Mouse (Mus musculus) embryo, embryonic 11.5 days (tissue): ENCODE data around the gene Btbd9.

Source experiments
- DNase-seq: peaks from one replicate; pipeline ENCODE4 v3.0.0-alpha.2; 2012; ENCODE audit warnings: low read depth, low spot score

Btbd9 gene

GRCm38 (mm10) chr17:30212647-30213046, 363.6 kb downstream of the Btbd9 start:
- no peak for DNase-seq

- DNase-seq, result no peak
These were observed 365.4 kb downstream of the Btbd9 start for GRCm38 (mm10) chr17:30210936-30211335.

- DNase-seq, result no peak
These were observed 366.0 kb downstream of the Btbd9 start for GRCm38 (mm10) chr17:30210262-30210661.

DNA sequence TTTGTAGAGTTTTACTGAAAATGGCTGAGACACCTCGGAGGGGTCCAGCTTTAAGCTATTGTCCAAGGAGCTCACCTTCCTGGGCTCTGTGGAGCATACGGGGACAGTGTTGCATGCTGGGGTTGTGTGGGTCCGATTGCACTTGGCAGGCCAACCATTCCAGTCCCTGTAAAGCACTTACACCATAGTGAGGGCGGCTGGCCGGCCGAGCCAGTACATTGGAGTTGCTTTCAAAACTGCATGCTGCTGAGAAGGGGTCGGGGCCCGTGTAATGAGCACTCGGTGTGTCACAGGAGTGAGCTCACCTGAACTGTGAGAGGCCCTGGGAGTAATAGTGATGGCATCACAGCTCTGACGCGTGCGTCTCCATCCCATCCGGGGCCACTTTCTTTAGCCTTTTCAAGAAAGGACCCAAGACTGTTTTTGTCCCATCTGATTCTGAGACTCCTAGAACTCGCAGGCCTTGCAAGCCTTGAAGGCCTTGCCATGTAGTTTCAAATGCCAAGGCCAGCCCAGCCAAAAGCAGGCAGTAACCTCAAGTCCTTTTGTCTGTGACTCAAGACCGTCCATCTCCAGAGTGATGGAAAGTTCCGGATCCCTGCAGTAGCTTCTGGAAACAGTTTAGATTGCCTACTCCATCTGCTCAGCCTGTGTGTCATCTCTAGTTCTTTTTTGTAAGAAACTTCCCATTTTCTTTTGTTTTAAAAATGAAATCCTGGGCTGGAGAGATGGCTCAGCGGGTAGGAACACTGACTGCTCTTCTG, 371.0 kb downstream of the Btbd9 start:
- DNase-seq, result no peak

DNA sequence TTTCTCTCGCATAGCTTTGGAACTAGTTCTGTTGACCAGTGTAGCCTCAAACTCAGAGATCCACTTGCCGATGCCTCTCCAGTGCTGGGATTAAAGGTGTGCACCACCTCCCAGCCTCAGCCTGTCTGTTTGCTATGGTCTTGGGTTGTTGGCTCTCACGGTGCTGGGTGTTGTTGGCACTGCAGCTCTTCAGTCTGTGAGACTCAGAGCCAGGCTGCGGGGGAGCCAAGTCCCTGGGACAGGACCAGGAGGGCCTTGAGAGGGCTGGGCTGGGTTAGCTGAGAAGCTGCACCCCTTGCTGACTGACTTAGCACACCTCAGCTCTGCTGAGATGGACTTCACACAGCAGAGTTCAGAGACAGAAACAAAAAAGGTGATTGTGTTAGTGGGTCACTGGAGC, 376.0 kb downstream of the Btbd9 start:
- no peak for DNase-seq

DNA sequence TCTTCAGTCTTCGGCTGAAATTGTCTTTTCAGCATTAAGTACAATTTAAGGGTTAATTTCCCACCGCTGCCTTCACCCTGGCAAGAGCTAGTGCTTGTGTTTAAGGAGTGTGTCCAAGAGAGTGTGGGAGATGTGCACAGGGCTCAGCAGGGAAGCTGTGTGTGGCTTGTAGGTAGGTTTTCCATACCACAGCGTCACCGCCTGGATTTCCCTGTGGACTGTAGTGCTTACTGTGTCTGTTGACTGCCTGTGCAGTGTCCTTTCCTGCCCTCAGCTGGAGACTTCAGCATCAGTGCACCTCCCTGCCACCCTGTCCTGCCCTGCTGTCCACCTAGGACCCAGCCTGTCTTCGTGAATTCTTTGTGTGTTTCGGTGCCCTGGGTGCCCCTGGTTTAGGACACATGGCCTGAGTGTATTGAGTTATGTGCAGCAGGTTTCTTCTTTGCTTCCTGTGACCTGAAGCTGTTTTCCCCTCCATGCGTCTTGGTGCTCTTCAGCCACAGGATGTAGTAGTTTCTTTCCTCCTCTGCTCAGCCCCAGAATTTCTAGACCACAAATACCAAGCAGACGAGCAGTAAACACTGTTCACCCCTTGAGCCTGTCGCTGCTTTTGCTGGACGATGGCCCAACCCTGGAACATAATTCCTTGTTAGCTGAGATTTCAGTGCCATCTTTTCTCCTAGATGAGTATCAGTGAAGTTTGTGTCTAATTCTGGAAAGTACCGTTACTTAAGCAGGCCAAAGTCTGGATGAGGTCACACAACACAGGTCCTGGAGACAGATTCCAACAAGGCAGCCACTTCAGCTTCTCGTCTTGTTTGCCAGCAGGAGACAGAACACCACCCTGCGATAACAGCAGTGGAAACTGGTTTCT, 376.7 kb downstream of the Btbd9 start:
- DNase-seq, result no peak

DNA sequence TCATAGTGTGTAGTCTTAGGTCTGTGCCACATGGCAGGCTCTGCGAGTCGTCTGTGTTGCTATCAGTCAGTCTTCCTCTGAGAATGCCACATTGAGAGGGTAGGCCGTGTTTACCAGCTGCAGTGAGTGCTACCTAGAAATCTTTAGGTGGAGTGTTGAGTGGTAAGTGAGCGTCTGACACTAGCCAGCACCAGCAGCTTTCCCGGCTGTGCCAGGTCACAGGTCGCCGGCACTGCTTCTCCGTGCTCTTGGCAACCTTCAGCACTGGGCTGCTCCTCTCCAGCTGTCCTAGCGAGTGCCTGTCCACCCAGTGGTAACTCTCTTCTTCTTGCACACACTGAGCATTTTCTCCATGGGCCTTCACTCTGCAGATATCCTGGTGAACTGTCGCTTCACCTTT, 377.9 kb downstream of the Btbd9 start:
- no peak for DNase-seq

- DNase-seq, result no peak
These were observed 378.8 kb downstream of the Btbd9 start for GRCm38 (mm10) chr17:30197280-30198030.

- no peak for DNase-seq
These were observed 379.6 kb downstream of the Btbd9 start for GRCm38 (mm10) chr17:30196401-30197279.

DNA sequence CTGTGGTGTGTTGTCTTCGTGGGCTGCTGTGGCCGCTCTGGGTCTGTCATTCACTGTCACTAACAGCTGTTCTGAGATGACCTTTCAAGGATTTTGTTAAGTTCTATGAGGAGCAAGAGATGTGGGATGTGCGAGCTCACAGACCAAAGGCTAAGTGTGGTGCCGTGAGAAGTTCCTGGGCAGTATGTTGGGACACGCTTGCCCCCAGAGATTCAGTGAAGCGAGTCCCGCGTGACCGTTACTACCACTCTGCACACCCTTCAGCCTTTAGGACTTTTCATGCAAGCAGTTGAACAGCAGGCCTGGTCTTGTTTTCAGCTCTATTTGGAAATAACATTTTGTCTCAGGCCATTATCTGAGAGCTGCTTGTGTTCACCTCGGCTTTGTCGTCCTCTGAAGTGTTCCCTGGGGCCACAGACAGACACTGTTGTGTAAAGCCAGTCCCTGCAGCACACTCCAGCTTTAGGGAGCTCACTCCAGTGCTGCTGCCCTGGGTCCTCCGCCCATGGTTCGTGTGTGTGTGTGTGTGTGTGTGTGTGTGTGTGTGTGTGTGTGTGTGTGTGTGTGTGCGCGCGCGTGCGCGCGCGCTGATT, 380.6 kb downstream of the Btbd9 start:
- DNase-seq, result no peak

GRCm38 (mm10) chr17:30194629-30195445, 381.5 kb downstream of the Btbd9 start:
- DNase-seq, result no peak

DNA sequence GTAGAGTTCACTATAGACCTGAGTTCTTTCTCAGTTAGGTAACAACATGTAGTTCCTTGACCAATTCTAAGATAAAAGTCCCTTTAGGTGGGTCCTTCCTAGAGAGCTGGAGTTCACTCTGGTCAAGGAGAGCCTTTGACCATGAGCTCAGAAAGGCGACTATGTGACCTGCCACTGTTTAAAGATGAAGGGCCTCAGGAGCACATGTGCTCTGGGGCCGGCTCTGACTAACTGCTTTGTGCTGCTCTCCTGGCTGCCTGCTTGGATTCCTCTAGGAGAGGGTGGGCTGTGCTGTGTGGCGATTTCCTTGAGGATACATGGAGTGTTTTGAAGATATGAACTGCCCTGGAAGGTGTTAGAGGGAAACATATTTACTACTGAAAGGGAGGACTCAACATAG, 382.2 kb downstream of the Btbd9 start:
- no peak for DNase-seq

DNA sequence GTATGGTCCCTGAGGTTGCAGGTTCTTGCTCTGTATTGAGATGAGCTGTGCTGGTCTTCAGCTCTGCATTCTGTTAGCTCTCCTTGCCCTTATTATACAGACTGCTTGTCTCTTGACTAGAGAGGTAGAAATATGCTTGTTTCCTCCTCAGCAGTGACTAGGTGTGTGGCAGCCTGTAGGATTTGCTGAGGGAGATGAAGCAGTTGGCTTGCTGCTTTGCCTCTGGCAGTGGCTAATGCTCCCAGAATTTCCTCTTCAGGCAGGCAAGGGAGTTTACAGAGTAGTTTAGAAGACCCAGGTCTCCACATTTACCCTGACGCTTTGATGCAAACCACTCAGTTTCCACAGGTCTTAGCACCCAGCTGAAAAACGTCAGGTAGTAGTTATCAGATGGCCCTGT, 382.7 kb downstream of the Btbd9 start:
- DNase-seq, result no peak

GRCm38 (mm10) chr17:30192416-30193005, 383.8 kb downstream of the Btbd9 start:
- no peak for DNase-seq

GRCm38 (mm10) chr17:30191097-30191640, 385.1 kb downstream of the Btbd9 start:
- no peak for DNase-seq

DNA sequence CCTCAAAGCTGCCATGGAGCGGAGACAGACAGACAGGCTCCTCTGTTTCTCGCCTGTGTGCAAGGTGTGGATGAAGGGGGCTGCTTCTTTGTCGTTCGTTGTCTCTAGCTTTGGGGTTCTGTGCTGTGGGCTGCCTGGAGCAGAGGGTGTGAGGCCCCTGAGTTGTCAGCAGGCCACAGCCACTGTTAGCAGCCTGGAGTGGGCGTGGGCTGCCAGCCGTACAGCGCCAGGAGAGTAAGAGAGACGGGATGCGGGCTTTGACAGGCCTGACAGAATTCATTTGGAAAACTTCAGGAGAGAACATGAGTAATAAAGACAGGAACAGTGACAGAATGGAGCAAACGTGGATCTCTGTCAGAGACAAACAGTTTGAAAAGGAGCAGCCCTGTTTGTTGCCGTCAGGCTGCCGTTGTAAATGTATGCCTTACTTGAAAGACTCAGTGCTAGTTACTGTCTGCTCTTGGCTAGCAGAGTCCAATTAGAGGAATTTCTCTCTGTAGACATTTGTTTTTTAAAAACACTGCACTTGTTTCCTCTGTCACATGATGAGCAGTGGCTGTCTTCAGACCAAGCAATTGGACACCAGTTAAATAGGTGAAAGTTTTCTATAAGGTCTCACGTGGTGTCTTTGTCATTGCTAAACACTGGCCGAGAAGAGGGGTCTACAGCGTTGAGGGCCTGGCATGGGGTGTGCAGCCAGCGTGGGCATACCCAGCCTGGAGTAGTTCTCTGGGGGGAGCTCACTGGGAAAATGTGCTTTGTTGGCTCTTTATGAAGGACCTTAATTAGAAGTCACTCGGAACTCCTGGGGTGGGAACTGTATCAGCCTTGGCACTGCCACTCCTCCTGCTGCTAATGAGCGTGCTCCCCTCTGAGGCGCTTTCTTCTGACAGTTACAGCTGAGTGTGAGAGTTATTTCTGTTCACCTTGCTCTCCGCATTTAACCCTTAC, 388.0 kb downstream of the Btbd9 start:
- DNase-seq, result no peak

DNA sequence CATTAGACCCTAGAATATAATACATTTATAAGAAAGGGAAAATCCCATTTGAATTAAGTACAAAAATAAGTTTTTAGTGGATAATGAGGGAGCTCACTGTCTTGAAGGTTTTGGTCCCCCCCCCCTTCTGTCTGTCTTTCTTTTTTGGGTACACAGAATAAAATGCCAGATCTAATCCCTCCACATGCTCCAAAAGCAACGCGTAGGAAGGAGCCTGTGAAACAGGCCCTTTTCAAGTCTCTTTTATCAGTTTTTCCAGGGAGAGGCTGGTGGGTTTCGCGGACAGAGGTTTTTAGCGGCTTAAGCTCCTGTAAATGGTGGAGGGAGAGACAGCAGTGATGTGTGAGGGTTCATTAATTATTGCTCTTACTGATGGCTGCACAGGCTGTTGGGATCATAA, 388.7 kb downstream of the Btbd9 start:
- DNase-seq, result no peak

DNA sequence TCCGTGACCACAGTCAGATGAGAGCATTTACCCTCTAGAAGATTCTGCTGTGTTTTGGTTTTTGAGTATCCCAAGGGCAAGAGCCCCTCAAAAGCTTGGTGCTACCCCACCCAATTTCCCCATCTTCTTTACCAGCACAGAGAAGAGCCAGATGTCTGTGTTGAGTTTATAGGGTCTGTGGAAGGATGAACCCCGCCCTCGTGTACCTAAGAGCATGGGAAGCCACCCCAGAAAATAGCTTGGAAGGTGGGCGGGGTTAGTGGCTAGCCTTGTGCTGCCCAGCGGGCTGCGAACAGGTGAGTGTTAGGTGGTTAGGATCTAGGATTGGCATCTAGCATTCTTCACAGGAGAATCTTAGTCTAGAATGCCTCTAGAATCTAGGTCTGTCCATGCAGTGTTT, 389.1 kb downstream of the Btbd9 start:
- DNase-seq, result no peak
